Mouse (Mus musculus): Measurements from ENCODE around the gene Agrn. TPM values are rescaled to one million over a fixed set of nuclear protein-coding genes. Genes with fewer than 3 reads are reported as not detected.
A peak's percentile ranks its signal among the peaks of the same experiment; 100 is the strongest.

Agrn gene
- polyA plus RNA-seq, 1 experiment from 2014 or later = 100.0 TPM

DNA sequence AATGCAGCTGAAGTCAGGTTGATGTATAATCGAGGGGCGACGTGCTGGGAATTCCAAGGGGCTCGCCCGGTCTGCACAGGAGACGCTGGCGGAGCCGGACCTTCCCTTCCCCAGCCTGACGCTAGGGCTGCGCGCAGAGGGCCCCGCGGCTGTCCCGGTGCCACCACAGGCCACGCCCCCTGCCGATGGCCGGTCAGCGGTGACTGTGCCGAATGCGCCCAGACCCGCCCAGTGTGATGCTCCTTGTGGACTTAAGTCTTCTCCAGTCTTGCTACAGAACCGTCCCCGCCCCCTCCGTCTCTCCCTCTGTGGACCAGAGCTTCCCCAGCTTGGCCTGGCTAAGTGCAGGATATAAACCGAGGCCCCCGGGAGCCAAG lies 529 bp upstream of the Agrn start:
- under 1% methylated on average over 26 of the region's 26 CpGs for WGBS
- Histone ChIP-seq H3K27me3 (peaks cover 6% of the 10 kb centered on the region; the same call in 1 of the 2 replicates), H3K27ac (peak overlapping the region; percentile 95), H3K4me1 (peaks cover 37% of the 10 kb centered on the region), H3K4me3 (peak overlapping the region; percentile 91), H3K9me3 (no peaks in the 10 kb centered on the region), H3K4me2 (replicated peaks) (peak overlapping the region; percentile 91), H3K36me3 (peaks cover 17% of the 10 kb centered on the region), H3K9ac (peak overlapping the region; percentile 63)
- peak; percentile 89 for ATAC-seq (ENCODE audit: insufficient number of reproducible peaks, insufficient read depth, low FRiP score, low TSS enrichment)

DNA sequence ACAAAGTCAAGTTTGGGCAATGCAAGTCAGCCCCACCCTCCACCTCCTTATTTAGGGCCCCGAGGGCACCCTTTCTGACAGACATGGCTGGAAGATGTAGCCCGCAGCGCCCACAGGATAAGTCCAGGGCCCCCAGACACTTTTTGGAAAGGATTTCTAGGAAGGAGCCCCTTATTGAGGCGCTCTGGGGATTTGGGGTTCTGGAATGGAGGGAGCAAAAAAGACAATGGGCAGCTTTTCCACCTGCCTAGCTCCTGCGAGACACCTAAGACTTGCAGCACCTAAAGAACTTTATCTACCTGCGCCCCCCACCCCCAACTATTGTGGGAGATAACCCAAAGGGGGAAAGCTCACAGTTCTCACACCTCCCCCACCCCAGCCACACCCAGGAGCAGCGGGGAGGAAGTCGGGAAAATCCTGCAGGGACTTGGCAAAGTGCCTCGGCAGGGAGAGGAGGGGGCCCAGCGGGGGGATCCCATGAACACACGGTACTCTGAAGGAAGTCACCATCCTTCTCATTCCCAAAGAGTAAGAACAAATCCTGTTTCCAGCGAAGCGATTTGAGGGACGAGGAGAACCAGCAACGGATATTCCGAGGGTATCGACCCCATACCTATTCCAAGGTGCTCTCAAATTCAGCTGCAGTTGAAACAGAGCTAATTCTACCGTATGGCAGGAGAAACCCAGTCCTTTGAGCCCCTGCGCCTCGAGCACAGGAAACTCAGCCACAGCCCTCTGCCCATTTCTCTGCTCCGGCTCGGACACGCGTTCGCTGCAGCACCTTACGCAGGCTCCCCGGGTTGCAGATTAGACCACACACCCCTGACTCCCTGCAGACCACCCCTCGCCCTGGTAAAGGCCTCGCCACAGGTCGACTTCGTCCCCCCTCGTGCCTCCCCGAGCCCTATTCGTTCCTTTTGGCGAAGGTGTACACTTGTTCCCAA lies 1.1 kb downstream of the Agrn start:
- Histone ChIP-seq H3K27ac (peak overlapping the region; percentile 80), H3K4me2 (replicated peaks) (peak overlapping the region; percentile 91)

DNA sequence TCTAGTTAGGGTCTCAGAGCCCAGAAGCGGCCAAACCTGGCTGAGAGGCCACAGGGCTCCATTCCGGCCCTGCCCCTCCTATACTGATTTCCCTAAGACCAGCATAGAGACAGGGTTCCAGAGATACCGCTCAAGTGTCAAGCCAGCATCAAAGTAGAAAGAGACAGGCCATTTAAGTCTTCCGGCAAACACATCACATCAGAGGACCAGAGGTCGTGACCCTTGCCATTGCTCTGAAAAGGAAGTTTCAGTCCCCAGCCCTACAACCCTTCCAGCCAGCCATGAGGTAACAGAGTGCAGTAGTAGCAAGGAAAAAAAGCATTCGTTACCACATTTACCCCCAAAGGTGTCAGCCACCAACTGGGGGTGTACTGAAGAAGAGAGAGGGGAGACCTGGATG lies 2.9 kb downstream of the Agrn start:
- H3K27me3 ChIP-seq = no peaks in the 10 kb centered on the region
- no peak overlapping the region for H3K27ac ChIP-seq
- peaks cover 53% of the 10 kb centered on the region for H3K4me1 ChIP-seq
- H3K4me3 ChIP-seq = no peak overlapping the region
- H3K9ac ChIP-seq = no peak overlapping the region
- peak overlapping the region; percentile 25; the same call in 1 of the 2 replicates for H3K4me2 ChIP-seq (replicated peaks)
- no peaks in the 10 kb centered on the region for H3K9me3 ChIP-seq
- 33% methylated on average over 6 of the region's 6 CpGs for WGBS
- H3K36me3 ChIP-seq = peaks cover 35% of the 10 kb centered on the region
- no peak for ATAC-seq (ENCODE audit: insufficient number of reproducible peaks, insufficient read depth, low FRiP score, low TSS enrichment)

More for the DNA sequence above, 1.1 kb downstream of the Agrn start:
- ATAC-seq (ENCODE audit: insufficient number of reproducible peaks, insufficient read depth, low FRiP score, low TSS enrichment) = no peak
- no peaks in the 10 kb centered on the region for H3K9me3 ChIP-seq
- H3K4me1 ChIP-seq = peaks cover 41% of the 10 kb centered on the region
- H3K4me3 ChIP-seq = peak overlapping the region; percentile 91
- peaks cover 24% of the 10 kb centered on the region for H3K36me3 ChIP-seq
- peak overlapping the region; percentile 95 for H3K9ac ChIP-seq
- 3% methylated on average over 35 of the region's 35 CpGs for WGBS
- H3K27me3 ChIP-seq = no peaks in the 10 kb centered on the region

GRCm38 (mm10) chr4:156193906-156194305 lies 3.4 kb downstream of the Agrn start:
- 54% methylated on average over 5 of the region's 5 CpGs for WGBS
- H3K36me3 ChIP-seq = peaks cover 37% of the 10 kb centered on the region

GRCm38 (mm10) chr4:156193200-156193590 lies 4.1 kb downstream of the Agrn start:
- no peak for ATAC-seq (ENCODE audit: insufficient number of reproducible peaks, insufficient read depth, low FRiP score, low TSS enrichment)

More at GRCm38 (mm10) chr4:156193906-156194305, 3.4 kb downstream of the Agrn start:
- H3K4me3 ChIP-seq = no peak overlapping the region
- no peak overlapping the region for H3K27ac ChIP-seq
- H3K4me2 ChIP-seq (replicated peaks) = 0 out of 2 replicates have a peak overlapping the region, but pooled peaks have one; percentile 25
- no peaks in the 10 kb centered on the region for H3K9me3 ChIP-seq
- no peak overlapping the region for H3K9ac ChIP-seq
- H3K4me1 ChIP-seq = peaks cover 57% of the 10 kb centered on the region
- no peaks in the 10 kb centered on the region for H3K27me3 ChIP-seq
- ATAC-seq (ENCODE audit: insufficient number of reproducible peaks, insufficient read depth, low FRiP score, low TSS enrichment) = no peak

GRCm38 (mm10) chr4:156192421-156193199 lies 4.7 kb downstream of the Agrn start:
- Histone ChIP-seq H3K27me3 (no peaks in the 10 kb centered on the region), H3K27ac (peak overlapping the region; percentile 70; the same call in 1 of the 2 replicates), H3K9ac (no peak overlapping the region; the same call in 1 of the 2 replicates), H3K9me3 (no peaks in the 10 kb centered on the region), H3K4me1 (peaks cover 70% of the 10 kb centered on the region), H3K36me3 (peaks cover 39% of the 10 kb centered on the region), H3K4me3 (no peak overlapping the region), H3K4me2 (replicated peaks) (0 out of 2 replicates have a peak overlapping the region, but pooled peaks have one; percentile 7)
- no peak for ATAC-seq (ENCODE audit: insufficient number of reproducible peaks, insufficient read depth, low FRiP score, low TSS enrichment)
- 42% methylated on average over 8 of the region's 8 CpGs for WGBS

More at GRCm38 (mm10) chr4:156193200-156193590, 4.1 kb downstream of the Agrn start:
- H3K9me3 ChIP-seq = no peaks in the 10 kb centered on the region
- H3K27ac ChIP-seq = no peak overlapping the region
- no peak overlapping the region for H3K9ac ChIP-seq
- 0 out of 2 replicates have a peak overlapping the region, but pooled peaks have one; percentile 7 for H3K4me2 ChIP-seq (replicated peaks)
- H3K4me1 ChIP-seq = peaks cover 64% of the 10 kb centered on the region
- H3K4me3 ChIP-seq = no peak overlapping the region
- WGBS = 18% methylated on average over 2 of the region's 2 CpGs
- no peaks in the 10 kb centered on the region for H3K27me3 ChIP-seq
- peaks cover 39% of the 10 kb centered on the region for H3K36me3 ChIP-seq

- WGBS = 7% methylated on average over 6 of the region's 6 CpGs
- Histone ChIP-seq H3K27me3 (no peaks in the 10 kb centered on the region), H3K9me3 (no peaks in the 10 kb centered on the region), H3K4me1 (peaks cover 78% of the 10 kb centered on the region), H3K4me2 (replicated peaks) (peak overlapping the region; percentile 23; the same call in 1 of the 2 replicates), H3K4me3 (no peak overlapping the region), H3K27ac (peak overlapping the region; percentile 58), H3K36me3 (peaks cover 42% of the 10 kb centered on the region), H3K9ac (no peak overlapping the region)
- no peak; the same call in 1 of the 2 replicates for ATAC-seq (ENCODE audit: insufficient number of reproducible peaks, insufficient read depth, low FRiP score, low TSS enrichment)
Observed at GRCm38 (mm10) chr4:156188811-156189323, 8.4 kb downstream of the Agrn start.

DNA sequence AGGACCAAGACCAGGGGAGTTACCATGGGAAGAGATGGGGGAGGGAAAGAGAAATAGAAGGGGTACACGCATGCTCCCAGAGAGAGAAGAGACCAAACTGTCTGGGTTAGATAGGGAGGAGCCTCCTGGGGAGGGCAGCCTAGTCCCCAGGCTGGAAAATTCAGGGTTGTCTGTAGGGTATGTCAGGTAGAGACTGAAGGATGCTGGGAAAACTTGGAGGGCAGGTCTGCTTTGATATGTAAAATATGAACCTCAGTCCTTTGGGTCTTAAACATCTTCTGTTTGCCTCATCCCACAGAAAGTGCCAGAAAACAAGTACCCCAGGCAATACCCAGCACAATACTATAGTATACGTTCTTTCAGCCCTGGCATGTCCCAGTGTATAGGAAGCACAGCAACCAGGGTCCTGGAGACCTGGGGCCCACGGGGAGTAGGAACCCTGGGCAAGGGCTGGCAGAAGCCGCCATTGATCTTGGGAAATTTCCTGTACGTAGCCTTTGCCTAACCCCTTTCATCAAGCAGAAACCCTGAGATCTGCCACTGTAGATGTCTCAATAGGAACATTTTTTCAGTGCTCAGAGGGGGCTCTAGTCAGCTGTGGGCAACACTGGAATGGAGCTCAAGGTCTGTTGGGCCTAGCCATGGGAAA lies 9.0 kb downstream of the Agrn start:
- whole genome bisulfite sequencing = 53% methylated on average over 5 of the region's 5 CpGs
- Histone ChIP-seq H3K27me3 (no peaks in the 10 kb centered on the region), H3K4me1 (peaks cover 72% of the 10 kb centered on the region), H3K4me3 (no peak overlapping the region), H3K27ac (peak overlapping the region; percentile 58), H3K9ac (no peak overlapping the region), H3K9me3 (no peaks in the 10 kb centered on the region), H3K4me2 (replicated peaks) (peak overlapping the region; percentile 23; the same call in 1 of the 2 replicates), H3K36me3 (peaks cover 37% of the 10 kb centered on the region)
- no peak for ATAC-seq (ENCODE audit: insufficient number of reproducible peaks, insufficient read depth, low FRiP score, low TSS enrichment)

DNA sequence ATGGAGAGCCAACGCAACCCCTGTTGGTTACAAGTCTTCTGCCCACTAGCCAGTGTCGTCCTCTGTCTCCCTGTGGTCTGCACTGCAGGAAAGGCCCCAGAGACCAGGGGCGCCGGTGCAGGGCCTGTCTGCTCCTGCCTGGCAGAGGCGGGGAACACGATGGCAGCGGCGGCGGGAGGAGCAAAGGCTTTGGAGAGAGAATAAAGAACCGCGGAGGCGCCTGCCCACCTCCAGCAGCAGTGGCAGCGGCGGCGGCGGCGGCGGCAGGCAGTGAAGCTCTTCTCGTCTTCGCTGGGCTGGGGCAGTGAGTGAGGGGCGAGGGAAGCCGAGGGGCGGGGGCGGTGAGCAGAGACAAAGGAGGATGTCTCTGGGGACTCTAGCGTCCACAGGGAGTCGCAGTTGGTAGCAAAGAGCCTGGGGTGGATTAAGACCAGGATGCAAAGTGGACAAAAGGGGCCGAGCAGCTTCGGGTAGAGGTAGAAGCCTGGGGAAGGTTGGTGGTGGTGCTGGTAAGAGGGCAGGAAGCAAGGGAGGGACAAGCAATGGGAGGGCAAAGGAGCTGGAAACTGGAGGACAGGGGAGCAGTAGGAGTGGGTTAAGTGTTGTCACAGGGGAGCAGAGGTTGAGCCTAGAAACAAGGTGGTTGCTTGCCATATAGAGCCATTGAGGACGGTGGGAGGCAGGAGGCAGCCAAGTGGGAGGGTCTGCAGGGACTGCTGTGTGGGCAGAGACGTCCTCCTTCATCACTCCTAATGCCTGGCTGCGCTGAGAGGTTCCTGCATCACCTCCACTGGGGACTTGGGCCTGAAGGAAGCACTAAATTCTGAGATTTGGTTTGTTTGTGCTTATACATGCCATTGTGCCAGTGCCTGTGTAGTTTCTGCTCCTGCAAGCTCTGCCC lies 11.1 kb downstream of the Agrn start:
- H3K4me1 ChIP-seq = peaks cover 61% of the 10 kb centered on the region
- WGBS = 5% methylated on average over 31 of the region's 31 CpGs
- H3K4me2 ChIP-seq (replicated peaks) = peak overlapping the region; percentile 54
- H3K9me3 ChIP-seq = no peaks in the 10 kb centered on the region
- H3K36me3 ChIP-seq = peaks cover 37% of the 10 kb centered on the region
- H3K4me3 ChIP-seq = peak overlapping the region; percentile 35
- no peak for ATAC-seq (ENCODE audit: insufficient number of reproducible peaks, insufficient read depth, low FRiP score, low TSS enrichment)
- peak overlapping the region; percentile 87 for H3K27ac ChIP-seq
- H3K9ac ChIP-seq = peak overlapping the region; percentile 61
- no peaks in the 10 kb centered on the region for H3K27me3 ChIP-seq

DNA sequence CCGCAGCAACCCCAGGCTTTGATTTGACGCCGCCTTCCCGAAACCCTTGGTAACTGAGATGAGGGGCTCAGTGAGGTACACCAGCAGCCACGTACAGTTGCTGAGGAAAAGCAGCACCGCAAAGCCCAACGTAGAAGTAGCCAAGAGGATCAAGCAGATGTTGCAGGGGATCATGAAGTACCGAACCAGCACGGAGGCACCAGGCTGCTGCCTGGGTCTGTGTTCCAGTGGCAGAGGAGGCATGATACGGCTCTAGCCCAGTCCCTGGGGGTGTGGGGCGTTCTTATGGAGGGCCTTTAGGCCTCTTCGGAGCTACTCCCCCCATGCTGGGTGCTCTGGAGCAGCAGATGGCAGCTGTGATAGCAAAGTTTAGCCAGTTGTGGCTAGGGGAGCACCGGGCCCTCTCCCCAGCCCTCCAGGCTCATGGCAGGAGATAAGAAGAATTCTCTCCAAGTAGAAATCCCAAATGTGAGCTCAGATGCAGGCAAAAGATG lies 11.8 kb downstream of the Agrn start:
- Histone ChIP-seq H3K9ac (peak overlapping the region; percentile 61), H3K4me3 (peak overlapping the region; percentile 35), H3K27me3 (no peaks in the 10 kb centered on the region), H3K27ac (peak overlapping the region; percentile 87), H3K4me2 (replicated peaks) (peak overlapping the region; percentile 54), H3K36me3 (peaks cover 35% of the 10 kb centered on the region), H3K9me3 (no peaks in the 10 kb centered on the region), H3K4me1 (peaks cover 61% of the 10 kb centered on the region)
- 78% methylated on average over 13 of the region's 13 CpGs for WGBS
- no peak for ATAC-seq (ENCODE audit: insufficient number of reproducible peaks, insufficient read depth, low FRiP score, low TSS enrichment)
